Mouse (Mus musculus) liver, embryonic 13.5 days (tissue): ENCODE measurements at regions not wholly inside any gene's neighbourhood (a gene's known extent, or its start where the extent isn't known, plus 50 kb on each side); places are given as distances from the start of the nearest gene placed in this dataset.

Experiments
- ATAC-seq: fragments of 200-750 bp; cut with Nextera tagmentation; 2 replicates; pipeline ENCODE4 v1.8.0; 2017; ENCODE audit warnings: low read depth, mild to moderate bottlenecking, moderate number of reproducible peaks, moderate library complexity
- DNase-seq: peaks from one replicate; pipeline ENCODE4 v3.0.0; 2022
- H3K27ac ChIP-seq: fragments of 300-500 bp; sonication (generic); 2 replicates; pipeline ENCODE4 v1.5.1; 2015; ENCODE audit warnings: moderate library complexity, mild to moderate bottlenecking, inconsistent platforms
- H3K27me3 ChIP-seq: fragments of 300-500 bp; sonication (generic); 2 replicates; pipeline ENCODE4 v1.6.1; 2015; ENCODE audit warnings: mild to moderate bottlenecking, inconsistent platforms
- H3K36me3 ChIP-seq: fragments of 300-500 bp; sonication (generic); 2 replicates; pipeline ENCODE4 v1.6.1; 2015; ENCODE audit warnings: mild to moderate bottlenecking, inconsistent platforms
- H3K4me1 ChIP-seq: fragments of 300-500 bp; sonication (generic); replicated peaks from 2 replicates; pipeline ENCODE4 v1.6.1; 2015; ENCODE audit warnings: inconsistent platforms
- H3K4me2 ChIP-seq: fragments of 300-500 bp; sonication (generic); 2 replicates; pipeline ENCODE4 v1.6.1; 2015; ENCODE audit warnings: inconsistent platforms, mild to moderate bottlenecking, moderate library complexity
- H3K4me3 ChIP-seq: fragments of 300-500 bp; sonication (generic); replicated peaks from 2 replicates; pipeline ENCODE4 v1.5.1; 2015; ENCODE audit warnings: mild to moderate bottlenecking, inconsistent platforms
- H3K9ac ChIP-seq: fragments of 300-500 bp; sonication (generic); 2 replicates; pipeline ENCODE4 v1.6.1; 2015; ENCODE audit warnings: mild to moderate bottlenecking, inconsistent platforms
- H3K9me3 ChIP-seq: fragments of 300-500 bp; sonication (generic); replicated peaks from 2 replicates; pipeline ENCODE4 v1.6.1; 2016; ENCODE audit warnings: inconsistent platforms
- WGBS: fragments of 180-500 bp; shearing (Covaris S2); methylation state at CpG from one replicate; pipeline ENCODE4 v1.1.7; 2015; ENCODE audit not compliant: insufficient replicate concordance; 5-methylcytosine and 5-hydroxymethylcytosine counted together

- no peaks in the 10 kb centered on the region for H3K4me1 ChIP-seq
- no peak overlapping the region for H3K4me3 ChIP-seq
- H3K27me3 ChIP-seq: no peaks in the 10 kb centered on the region
- no peak overlapping the region for H3K4me2 ChIP-seq
- no peak overlapping the region for H3K9ac ChIP-seq
- DNase-seq (no peak), ATAC-seq (no peak)
- WGBS: 54% methylated on average over 2 of the region's 2 CpGs
- no peak overlapping the region for H3K27ac ChIP-seq
- no peaks in the 10 kb centered on the region for H3K36me3 ChIP-seq
- H3K9me3 ChIP-seq: no peaks in the 10 kb centered on the region
These were observed 182.5 kb upstream of the Tprg start for GRCm38 (mm10) chr16:25104165-25104564.

DNA sequence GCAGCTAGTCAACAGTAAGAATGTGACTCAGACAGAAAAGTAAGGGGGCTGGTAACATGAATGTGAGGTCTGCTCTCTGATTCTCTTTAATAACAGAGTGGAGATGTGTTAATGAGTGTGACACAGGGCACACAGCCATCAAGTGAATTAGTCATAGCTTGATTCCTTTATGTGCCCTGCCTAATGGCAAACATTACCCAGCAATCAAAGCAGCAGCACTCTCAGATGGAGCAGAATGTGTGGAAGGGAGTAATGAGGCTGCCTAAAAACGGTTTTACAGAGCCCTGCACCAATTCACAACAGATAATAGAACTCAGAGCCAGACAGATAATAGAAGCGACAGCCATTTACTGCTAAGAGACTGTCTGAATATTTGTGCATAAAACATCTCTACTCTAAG, 182.0 kb upstream of the Tprg start:
- H3K27me3 ChIP-seq: no peaks in the 10 kb centered on the region
- WGBS: 41% methylated on average over 2 of the region's 2 CpGs
- H3K4me3 ChIP-seq: no peak overlapping the region
- no peak overlapping the region for H3K4me2 ChIP-seq
- no peak overlapping the region for H3K27ac ChIP-seq
- DNase-seq: no peak
- no peak overlapping the region for H3K9ac ChIP-seq
- no peaks in the 10 kb centered on the region for H3K9me3 ChIP-seq
- H3K4me1 ChIP-seq: no peaks in the 10 kb centered on the region
- ATAC-seq: no peak
- no peaks in the 10 kb centered on the region for H3K36me3 ChIP-seq

- Histone ChIP-seq H3K4me2 (no peak overlapping the region), H3K27me3 (no peaks in the 10 kb centered on the region), H3K9me3 (no peaks in the 10 kb centered on the region), H3K36me3 (no peaks in the 10 kb centered on the region), H3K4me3 (no peak overlapping the region), H3K27ac (no peak overlapping the region), H3K4me1 (no peaks in the 10 kb centered on the region), H3K9ac (no peak overlapping the region)
- no peak for ATAC-seq
- WGBS: 61% methylated on average over 4 of the region's 4 CpGs
- DNase-seq: no peak
These were observed 146.5 kb upstream of the Tprg start for GRCm38 (mm10) chr16:25140164-25140563.

DNA sequence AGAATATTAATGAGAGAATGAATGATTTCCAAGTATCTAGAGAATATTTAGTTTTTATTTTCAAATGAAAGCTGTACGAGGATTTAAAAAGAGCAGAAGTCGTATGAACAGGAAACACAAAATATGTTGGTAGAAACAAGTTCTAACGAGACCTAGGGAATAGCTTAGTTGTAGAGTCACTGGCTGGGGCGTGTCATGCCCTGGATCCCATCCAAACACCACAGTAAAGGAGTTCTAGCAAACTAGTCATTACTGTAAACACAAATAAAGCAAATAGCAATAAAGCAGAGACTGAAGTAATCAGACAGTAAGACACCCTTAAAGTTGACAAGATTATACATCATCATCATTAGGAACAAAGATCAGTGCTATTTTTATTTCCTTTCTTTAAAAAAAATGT, 139.1 kb upstream of the Tprg start:
- Histone ChIP-seq H3K9me3 (no peaks in the 10 kb centered on the region), H3K4me2 (no peak overlapping the region), H3K9ac (no peak overlapping the region), H3K4me1 (no peaks in the 10 kb centered on the region), H3K36me3 (no peaks in the 10 kb centered on the region), H3K4me3 (no peak overlapping the region), H3K27me3 (no peaks in the 10 kb centered on the region), H3K27ac (no peak overlapping the region)
- DNase-seq (no peak), ATAC-seq (no peak)
- 56% methylated on average over 4 of the region's 4 CpGs for WGBS

GRCm38 (mm10) chr16:25149186-25149585, 137.4 kb upstream of the Tprg start:
- no peak overlapping the region for H3K4me3 ChIP-seq
- DNase-seq (no peak), ATAC-seq (no peak)
- no peaks in the 10 kb centered on the region for H3K9me3 ChIP-seq
- 30% methylated on average over 1 of the region's 1 CpGs for WGBS
- no peaks in the 10 kb centered on the region for H3K4me1 ChIP-seq
- no peak overlapping the region for H3K9ac ChIP-seq
- no peak overlapping the region for H3K27ac ChIP-seq
- no peaks in the 10 kb centered on the region for H3K27me3 ChIP-seq
- no peaks in the 10 kb centered on the region for H3K36me3 ChIP-seq
- H3K4me2 ChIP-seq: no peak overlapping the region

GRCm38 (mm10) chr16:25176870-25177269, 109.7 kb upstream of the Tprg start:
- no peaks in the 10 kb centered on the region for H3K36me3 ChIP-seq
- DNase-seq (no peak), ATAC-seq (no peak)
- no peaks in the 10 kb centered on the region for H3K27me3 ChIP-seq
- H3K4me3 ChIP-seq: no peak overlapping the region
- H3K27ac ChIP-seq: no peak overlapping the region
- no peaks in the 10 kb centered on the region; the same call in 1 of the 2 replicates for H3K4me1 ChIP-seq
- no peaks in the 10 kb centered on the region for H3K9me3 ChIP-seq
- H3K9ac ChIP-seq: no peak overlapping the region
- no peak overlapping the region for H3K4me2 ChIP-seq

GRCm38 (mm10) chr16:25178055-25178454, 108.6 kb upstream of the Tprg start:
- Histone ChIP-seq H3K9me3 (no peaks in the 10 kb centered on the region), H3K27me3 (no peaks in the 10 kb centered on the region), H3K9ac (no peak overlapping the region), H3K4me1 (no peaks in the 10 kb centered on the region; the same call in 1 of the 2 replicates), H3K4me3 (no peak overlapping the region), H3K27ac (no peak overlapping the region), H3K4me2 (no peak overlapping the region), H3K36me3 (no peaks in the 10 kb centered on the region)
- DNase-seq: no peak
- ATAC-seq: no peak
- 22% methylated on average over 2 of the region's 2 CpGs for WGBS

DNA sequence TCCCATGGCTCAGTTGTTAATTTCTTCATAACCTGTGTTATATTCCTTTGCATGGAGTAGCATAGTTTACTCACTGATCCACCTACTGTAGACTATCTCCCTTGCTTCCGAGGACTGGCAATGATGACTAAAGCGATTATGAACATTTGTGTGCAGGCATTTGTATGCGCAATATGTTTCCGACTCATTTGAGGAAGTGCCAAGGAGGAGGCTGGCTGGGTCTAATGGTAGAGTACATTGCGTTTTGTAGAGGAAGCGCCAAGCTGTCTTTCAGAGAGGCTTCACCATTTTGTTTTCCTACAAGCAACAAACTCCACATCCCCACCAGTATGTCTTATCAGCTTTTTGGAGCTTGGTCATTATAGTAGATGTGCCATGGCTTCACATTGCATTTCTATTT, 104.7 kb upstream of the Tprg start:
- no peak for DNase-seq
- no peak overlapping the region for H3K4me3 ChIP-seq
- no peak for ATAC-seq
- no peak overlapping the region for H3K9ac ChIP-seq
- no peaks in the 10 kb centered on the region; the same call in 1 of the 2 replicates for H3K4me1 ChIP-seq
- H3K4me2 ChIP-seq: no peak overlapping the region
- H3K27ac ChIP-seq: no peak overlapping the region
- H3K9me3 ChIP-seq: no peaks in the 10 kb centered on the region
- no peaks in the 10 kb centered on the region for H3K36me3 ChIP-seq
- 71% methylated on average over 6 of the region's 6 CpGs for WGBS
- no peaks in the 10 kb centered on the region for H3K27me3 ChIP-seq

GRCm38 (mm10) chr16:25197079-25197478, 89.5 kb upstream of the Tprg start:
- WGBS: 73% methylated on average over 5 of the region's 5 CpGs
- Histone ChIP-seq H3K27ac (no peak overlapping the region), H3K4me3 (no peak overlapping the region), H3K27me3 (no peaks in the 10 kb centered on the region), H3K4me1 (peaks cover 40% of the 10 kb centered on the region), H3K9ac (no peak overlapping the region), H3K9me3 (no peaks in the 10 kb centered on the region), H3K36me3 (no peaks in the 10 kb centered on the region), H3K4me2 (no peak overlapping the region)
- DNase-seq: no peak
- no peak for ATAC-seq

DNA sequence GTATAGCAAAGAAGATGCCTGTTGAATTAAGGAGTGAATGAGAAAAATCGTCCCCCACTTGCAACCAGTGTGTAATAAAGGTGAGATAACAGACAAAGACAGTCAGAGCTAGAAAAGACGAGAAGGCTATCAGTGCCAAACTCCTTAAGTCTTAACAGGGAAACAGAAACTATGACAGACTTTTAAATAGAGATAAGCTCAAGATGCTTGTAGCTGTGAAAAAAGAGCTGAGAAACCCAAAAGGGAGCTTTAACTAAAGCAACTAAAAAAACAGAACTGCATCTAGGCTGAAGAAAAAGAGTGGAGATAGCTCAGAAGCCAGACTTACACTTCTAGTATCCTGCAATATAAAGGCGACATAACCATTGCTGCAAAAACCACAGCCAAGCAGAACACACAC, 87.8 kb upstream of the Tprg start:
- no peak overlapping the region for H3K4me3 ChIP-seq
- peak overlapping the region; percentile 32; the same call in 1 of the 2 replicates for H3K4me2 ChIP-seq
- no peaks in the 10 kb centered on the region for H3K36me3 ChIP-seq
- H3K9me3 ChIP-seq: no peaks in the 10 kb centered on the region
- ATAC-seq: peak; percentile 41
- H3K4me1 ChIP-seq: peaks cover 40% of the 10 kb centered on the region
- no peak overlapping the region for H3K9ac ChIP-seq
- no peaks in the 10 kb centered on the region for H3K27me3 ChIP-seq
- peak overlapping the region; percentile 93 for H3K27ac ChIP-seq
- DNase-seq: no peak
- 13% methylated on average over 3 of the region's 3 CpGs for WGBS

DNA sequence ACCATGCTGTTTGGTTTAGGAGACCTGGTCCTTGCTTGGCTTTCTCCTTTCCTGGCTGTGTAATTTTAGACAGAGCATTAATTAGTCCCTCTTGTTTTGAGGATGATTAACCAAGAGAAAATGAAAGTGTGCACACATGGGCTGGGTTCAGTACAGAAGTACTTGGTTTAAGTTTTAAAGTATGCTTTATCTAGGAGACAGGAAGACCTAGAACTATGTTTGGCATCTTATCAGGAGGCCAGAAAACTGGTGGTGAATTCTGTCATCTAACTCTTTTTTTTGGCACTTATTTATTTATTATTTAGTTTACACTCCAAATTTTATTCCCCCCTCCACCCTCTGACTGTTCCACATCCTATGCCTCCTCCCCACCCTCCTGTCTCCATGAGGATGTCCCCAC, 86.6 kb upstream of the Tprg start:
- Histone ChIP-seq H3K4me2 (peak overlapping the region; percentile 44), H3K4me1 (peaks cover 40% of the 10 kb centered on the region), H3K4me3 (no peak overlapping the region), H3K9me3 (no peaks in the 10 kb centered on the region), H3K9ac (no peak overlapping the region), H3K27me3 (no peaks in the 10 kb centered on the region), H3K27ac (peak overlapping the region; percentile 93), H3K36me3 (no peaks in the 10 kb centered on the region)
- ATAC-seq (no peak; the same call in 1 of the 2 replicates), DNase-seq (no peak)

DNA sequence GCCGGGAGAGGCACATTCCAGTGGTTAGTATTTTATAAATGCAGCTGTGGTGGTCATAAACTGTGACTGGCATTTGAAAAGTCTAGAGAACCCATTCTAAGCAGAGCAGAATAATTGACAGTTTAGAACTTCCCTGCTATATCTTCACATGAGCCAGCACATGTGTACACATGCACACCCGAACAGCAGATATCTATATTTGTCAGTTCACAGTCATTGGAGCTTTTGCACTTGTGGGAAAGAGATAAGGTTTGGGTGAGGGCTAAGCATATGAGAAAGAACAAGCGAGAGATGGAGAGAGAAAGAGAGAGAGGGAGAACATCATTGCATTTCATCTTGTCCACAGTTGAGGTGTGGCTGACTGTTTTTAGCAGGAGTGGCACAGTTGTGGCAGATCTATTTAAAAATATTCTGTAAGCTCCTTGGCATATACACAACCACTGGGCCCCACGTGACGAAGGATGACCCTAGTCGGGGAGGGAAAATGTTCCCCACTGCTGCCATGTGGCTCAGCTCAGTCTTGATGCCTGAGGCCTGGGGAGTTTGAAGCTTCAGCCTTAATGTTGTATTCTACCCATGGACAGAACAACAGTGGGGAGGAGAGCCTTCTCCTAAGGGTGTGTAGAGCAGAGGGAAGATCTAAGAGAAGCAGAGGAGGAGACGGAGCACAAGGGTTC, 85.4 kb upstream of the Tprg start:
- no peaks in the 10 kb centered on the region for H3K9me3 ChIP-seq
- H3K4me2 ChIP-seq: peak overlapping the region; percentile 44
- H3K27ac ChIP-seq: peak overlapping the region; percentile 93
- H3K4me3 ChIP-seq: no peak overlapping the region
- no peaks in the 10 kb centered on the region for H3K36me3 ChIP-seq
- no peak overlapping the region for H3K9ac ChIP-seq
- peaks cover 40% of the 10 kb centered on the region for H3K4me1 ChIP-seq
- whole genome bisulfite sequencing: 48% methylated on average over 7 of the region's 7 CpGs
- ATAC-seq: peak; percentile 96
- peak; percentile 41 for DNase-seq
- no peaks in the 10 kb centered on the region for H3K27me3 ChIP-seq
